Mouse (Mus musculus): ENCODE data around the gene Pknox2. TPM values are rescaled to one million over a fixed set of nuclear protein-coding genes. Genes with fewer than 3 reads are reported as not detected.

The Pknox2 gene
- polyA plus RNA-seq, 1 experiment from 2014 or later = 21.3 TPM

DNA sequence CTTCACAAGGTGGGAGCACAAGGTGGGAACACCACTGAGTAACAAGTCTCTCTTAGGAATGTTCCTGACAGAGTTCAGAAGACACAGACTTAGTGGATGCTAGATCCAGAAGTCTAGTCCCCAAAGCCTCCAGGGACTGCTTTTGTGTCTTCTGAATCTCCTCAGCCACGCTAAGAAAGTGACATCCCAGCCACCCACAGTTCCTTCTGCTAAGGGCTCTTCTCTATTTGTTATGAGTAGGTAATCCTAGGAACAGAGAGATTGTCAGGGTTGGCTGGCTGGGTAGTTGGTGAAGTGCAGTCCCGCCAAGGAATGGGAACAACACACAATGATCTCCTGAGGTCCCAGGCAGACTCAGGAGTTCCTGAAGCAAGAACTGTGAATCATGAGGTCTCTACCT lies 85.6 kb downstream of the Pknox2 start:
- Histone ChIP-seq H3K4me3 (no peak overlapping the region), H3K9ac (replicated peaks) (no peak overlapping the region), H3K36me3 (no peaks in the 10 kb centered on the region), H3K9me3 (no peaks in the 10 kb centered on the region), H3K4me1 (peaks cover 20% of the 10 kb centered on the region), H3K4me2 (replicated peaks) (no peak overlapping the region), H3K27me3 (no peaks in the 10 kb centered on the region), H3K27ac (replicated peaks) (no peak overlapping the region)
- WGBS = 70% methylated on average over 2 of the region's 2 CpGs
- no peak for ATAC-seq (replicated peaks)

DNA sequence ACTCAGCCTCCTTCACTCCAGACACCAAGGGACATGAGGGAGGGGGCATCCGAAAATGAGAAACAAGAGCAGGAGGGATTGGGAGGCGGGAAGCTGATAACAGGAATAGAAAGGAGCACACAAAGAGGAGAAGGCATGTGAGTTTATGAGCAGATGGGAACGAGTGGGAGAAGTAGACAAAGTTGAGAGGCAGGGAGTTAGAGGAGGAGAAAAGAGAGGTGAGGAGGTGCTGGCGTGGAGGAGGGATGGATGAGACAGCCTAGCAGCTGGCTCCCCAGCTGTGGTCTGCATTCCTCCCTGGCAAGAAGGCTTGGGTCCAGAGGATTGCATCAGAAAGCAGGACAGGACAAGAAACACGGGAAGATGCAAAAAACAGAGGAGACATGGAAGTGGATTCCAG lies 92.5 kb downstream of the Pknox2 start:
- Histone ChIP-seq H3K36me3 (no peaks in the 10 kb centered on the region), H3K9ac (replicated peaks) (no peak overlapping the region), H3K27ac (replicated peaks) (peak overlapping the region; percentile 52; the same call in 1 of the 2 replicates), H3K4me2 (replicated peaks) (no peak overlapping the region), H3K4me3 (no peak overlapping the region), H3K27me3 (no peaks in the 10 kb centered on the region), H3K9me3 (no peaks in the 10 kb centered on the region), H3K4me1 (peaks cover 34% of the 10 kb centered on the region)
- WGBS = 37% methylated on average over 5 of the region's 5 CpGs
- no peak for ATAC-seq (replicated peaks)

DNA sequence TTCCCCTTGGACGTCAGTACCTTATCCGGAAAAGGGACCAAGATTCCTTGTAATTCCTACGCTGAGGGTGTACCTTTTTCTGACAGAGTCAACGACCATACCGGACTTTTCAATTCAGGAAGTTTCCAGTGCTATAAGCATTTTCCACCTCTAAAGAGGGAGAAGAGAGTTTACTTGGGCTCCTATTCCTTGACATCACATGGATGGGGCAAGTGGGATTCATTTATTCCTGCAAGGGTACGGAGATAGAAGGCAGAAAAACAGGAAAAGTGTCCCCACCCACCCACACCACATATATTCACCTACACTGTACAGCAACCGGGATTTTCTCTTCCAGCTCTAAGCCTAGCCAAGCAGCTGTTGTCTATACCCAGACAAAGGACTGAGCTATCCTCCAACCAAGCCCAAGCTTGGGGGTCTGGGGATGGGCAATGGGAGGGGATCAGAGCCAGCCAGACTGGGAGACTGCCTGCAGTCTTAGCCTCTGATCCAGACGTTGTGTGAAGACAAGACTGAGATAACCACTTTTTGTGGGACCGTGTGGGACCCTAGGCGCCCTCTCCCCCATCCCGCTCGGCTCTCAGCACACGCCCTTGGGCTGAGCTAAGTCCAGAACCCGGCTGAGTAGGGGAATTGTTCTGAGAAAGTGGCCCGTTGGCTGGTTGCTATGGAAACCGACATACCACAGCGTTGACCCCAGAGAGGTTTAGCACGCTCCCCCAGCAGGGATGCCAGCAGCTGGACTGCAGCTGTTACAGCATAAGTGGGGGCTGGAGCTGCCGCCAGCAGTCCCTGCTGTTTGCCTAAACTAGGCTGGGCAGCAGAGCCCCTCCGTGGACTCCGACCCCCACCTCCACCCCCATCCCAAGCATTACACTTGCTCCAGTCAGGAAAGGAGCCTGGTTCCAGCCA lies 93.3 kb downstream of the Pknox2 start:
- H3K4me3 ChIP-seq = no peak overlapping the region
- no peaks in the 10 kb centered on the region for H3K27me3 ChIP-seq
- 16% methylated on average over 21 of the region's 21 CpGs for WGBS
- H3K9ac ChIP-seq (replicated peaks) = peak overlapping the region; percentile 22; the same call in 1 of the 2 replicates
- peak overlapping the region; percentile 52 for H3K27ac ChIP-seq (replicated peaks)
- peak overlapping the region; percentile 37 for H3K4me2 ChIP-seq (replicated peaks)
- H3K4me1 ChIP-seq = peaks cover 33% of the 10 kb centered on the region
- ATAC-seq (replicated peaks) = peak; percentile 67
- H3K9me3 ChIP-seq = no peaks in the 10 kb centered on the region
- no peaks in the 10 kb centered on the region for H3K36me3 ChIP-seq

DNA sequence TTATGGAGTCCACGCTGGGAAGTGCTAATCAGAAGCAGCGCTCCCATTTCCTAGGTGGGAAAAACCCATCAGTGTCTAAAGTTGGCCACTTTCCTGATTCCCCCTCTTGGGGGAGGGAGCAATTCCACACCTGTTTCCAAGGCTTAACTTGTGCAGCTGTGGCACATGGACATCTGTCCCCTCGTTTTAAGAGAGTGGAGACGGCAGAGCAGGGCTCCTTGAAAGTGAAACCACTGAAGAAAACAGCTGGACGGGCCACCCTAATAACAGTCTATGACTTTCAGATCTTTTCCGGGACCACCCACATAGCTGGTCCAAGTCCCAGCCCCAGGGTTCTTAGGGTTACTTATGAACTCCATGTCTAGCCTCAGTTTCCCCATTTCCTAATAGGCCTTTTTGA lies 94.2 kb downstream of the Pknox2 start:
- no peak overlapping the region for H3K9ac ChIP-seq (replicated peaks)
- H3K4me1 ChIP-seq = peaks cover 25% of the 10 kb centered on the region
- H3K4me2 ChIP-seq (replicated peaks) = no peak overlapping the region
- WGBS = 48% methylated on average over 6 of the region's 6 CpGs
- ATAC-seq (replicated peaks) = no peak
- no peaks in the 10 kb centered on the region for H3K9me3 ChIP-seq
- no peak overlapping the region for H3K4me3 ChIP-seq
- H3K36me3 ChIP-seq = no peaks in the 10 kb centered on the region
- no peaks in the 10 kb centered on the region for H3K27me3 ChIP-seq
- no peak overlapping the region for H3K27ac ChIP-seq (replicated peaks)

DNA sequence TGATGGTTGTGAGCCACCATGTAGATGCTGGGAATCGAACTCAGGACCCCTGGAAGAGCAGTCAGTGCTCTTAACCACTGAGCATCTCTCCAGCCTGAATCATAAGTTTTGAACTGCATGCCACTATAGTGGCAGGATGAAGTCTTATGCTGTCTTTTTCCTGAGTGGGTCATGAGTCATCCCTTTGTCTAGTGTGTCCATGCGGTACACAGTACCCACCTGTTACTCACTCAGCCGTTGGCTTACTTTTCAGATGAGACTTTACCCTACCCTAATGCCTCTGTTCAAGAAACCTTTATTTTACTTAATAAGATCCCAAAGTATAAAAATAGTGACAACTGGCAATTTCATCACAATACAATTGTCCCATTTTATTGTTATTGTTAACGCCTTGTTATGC lies 95.5 kb downstream of the Pknox2 start:
- Histone ChIP-seq H3K27ac (replicated peaks) (no peak overlapping the region), H3K27me3 (no peaks in the 10 kb centered on the region), H3K4me1 (peaks cover 21% of the 10 kb centered on the region), H3K4me2 (replicated peaks) (no peak overlapping the region), H3K4me3 (no peak overlapping the region), H3K9ac (replicated peaks) (no peak overlapping the region), H3K36me3 (no peaks in the 10 kb centered on the region), H3K9me3 (no peaks in the 10 kb centered on the region)
- 93% methylated on average over 4 of the region's 4 CpGs for WGBS
- no peak for ATAC-seq (replicated peaks)

DNA sequence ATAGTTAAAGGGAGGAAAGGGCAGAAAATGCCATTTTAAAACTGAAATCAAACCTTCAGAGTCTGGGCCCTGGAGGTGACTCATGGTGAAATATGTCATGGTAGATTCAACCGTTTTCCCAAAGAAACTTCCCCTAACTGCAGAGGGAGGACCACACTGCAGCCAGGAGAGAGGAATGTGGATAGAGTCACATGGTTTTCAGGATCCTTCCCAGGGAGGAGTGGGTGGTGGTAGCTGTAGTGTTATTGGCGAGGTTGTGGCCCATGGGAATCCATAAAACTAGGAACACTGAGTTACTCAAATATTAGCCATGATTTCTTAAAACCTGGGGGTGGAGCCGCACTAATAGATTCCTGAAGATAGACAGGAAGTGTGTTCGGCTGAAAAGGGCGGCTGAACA lies 99.7 kb downstream of the Pknox2 start:
- no peak for ATAC-seq (replicated peaks)
- WGBS = 86% methylated on average over 5 of the region's 5 CpGs

DNA sequence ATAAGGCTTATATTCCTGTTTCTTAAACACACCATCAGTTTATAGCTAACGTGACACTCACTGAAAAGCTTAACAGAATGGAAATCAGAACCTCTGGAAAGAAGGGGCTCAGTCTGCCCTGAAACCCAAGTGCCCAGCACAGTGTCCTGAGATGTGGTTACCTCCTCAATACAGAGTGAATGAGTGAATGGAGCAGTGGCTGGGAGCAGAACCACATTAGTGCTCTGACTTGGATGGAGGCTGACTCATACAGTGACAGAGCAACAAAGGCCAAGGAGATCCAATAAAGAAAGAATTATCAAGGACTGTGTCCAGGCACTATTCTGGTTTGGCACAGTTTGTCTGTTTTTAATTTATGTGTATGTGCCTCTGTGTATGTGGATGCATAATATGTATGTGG lies 101.3 kb downstream of the Pknox2 start:
- no peak for ATAC-seq (replicated peaks)
- no peaks in the 10 kb centered on the region for H3K9me3 ChIP-seq
- WGBS = 67% methylated on average over 1 of the region's 1 CpGs
- H3K4me2 ChIP-seq (replicated peaks) = no peak overlapping the region
- no peak overlapping the region for H3K4me3 ChIP-seq
- H3K9ac ChIP-seq (replicated peaks) = no peak overlapping the region
- H3K36me3 ChIP-seq = no peaks in the 10 kb centered on the region
- no peaks in the 10 kb centered on the region for H3K4me1 ChIP-seq
- no peak overlapping the region for H3K27ac ChIP-seq (replicated peaks)
- H3K27me3 ChIP-seq = no peaks in the 10 kb centered on the region

More for the DNA sequence above, 99.7 kb downstream of the Pknox2 start:
- Histone ChIP-seq H3K4me1 (no peaks in the 10 kb centered on the region), H3K9me3 (no peaks in the 10 kb centered on the region), H3K27ac (replicated peaks) (no peak overlapping the region), H3K27me3 (no peaks in the 10 kb centered on the region), H3K4me3 (no peak overlapping the region), H3K36me3 (no peaks in the 10 kb centered on the region), H3K9ac (replicated peaks) (no peak overlapping the region), H3K4me2 (replicated peaks) (no peak overlapping the region)

DNA sequence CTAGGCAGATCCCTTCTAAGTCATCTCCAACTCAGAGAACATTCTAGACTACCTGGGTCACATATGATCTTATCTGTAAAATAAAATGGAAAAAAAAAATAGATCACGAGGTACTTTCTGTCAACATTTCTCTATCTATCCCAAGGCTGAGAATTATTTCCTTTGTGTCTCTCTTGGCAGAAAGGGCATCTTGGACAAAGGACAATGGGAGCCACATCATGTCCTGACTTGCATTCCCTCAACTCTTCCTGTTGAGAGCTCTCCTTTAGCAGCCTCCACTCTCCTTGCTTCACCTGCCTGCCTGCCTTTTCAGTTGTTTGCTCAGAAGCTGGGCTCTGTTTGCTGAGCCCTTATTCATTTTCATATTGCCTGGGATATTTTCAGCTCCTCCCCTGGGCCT lies 103.0 kb downstream of the Pknox2 start:
- Histone ChIP-seq H3K9ac (replicated peaks) (no peak overlapping the region), H3K4me2 (replicated peaks) (no peak overlapping the region), H3K4me1 (peaks cover 3% of the 10 kb centered on the region), H3K9me3 (no peaks in the 10 kb centered on the region), H3K27me3 (no peaks in the 10 kb centered on the region), H3K4me3 (no peak overlapping the region), H3K36me3 (no peaks in the 10 kb centered on the region), H3K27ac (replicated peaks) (no peak overlapping the region)
- no peak for ATAC-seq (replicated peaks)
- WGBS = 97% methylated on average over 1 of the region's 1 CpGs

DNA sequence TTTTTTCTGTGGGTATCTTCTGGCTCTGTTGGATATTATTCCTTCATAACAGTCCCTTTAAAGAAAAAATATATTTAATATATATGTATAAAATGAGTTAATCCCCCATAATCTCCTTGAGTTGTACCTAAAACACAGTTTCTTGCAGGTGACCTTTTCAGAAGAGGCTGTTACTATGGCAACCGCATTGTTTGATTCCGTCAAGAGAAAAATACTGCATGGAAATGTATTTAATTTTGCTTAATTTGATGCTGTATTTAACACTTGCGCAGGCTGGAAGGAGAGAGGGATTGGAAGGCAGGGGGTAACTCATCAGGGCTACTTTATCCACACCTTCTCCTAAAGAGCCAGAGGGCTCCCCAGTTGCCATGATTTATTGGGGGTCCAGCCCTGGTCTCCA lies 108.3 kb downstream of the Pknox2 start:
- H3K4me1 ChIP-seq = peaks cover 16% of the 10 kb centered on the region
- no peak overlapping the region for H3K4me2 ChIP-seq (replicated peaks)
- peak overlapping the region; percentile 54; the same call in 1 of the 2 replicates for H3K27ac ChIP-seq (replicated peaks)
- H3K36me3 ChIP-seq = no peaks in the 10 kb centered on the region
- H3K27me3 ChIP-seq = no peaks in the 10 kb centered on the region
- no peaks in the 10 kb centered on the region for H3K9me3 ChIP-seq
- H3K4me3 ChIP-seq = no peak overlapping the region
- no peak; the same call in 1 of the 2 replicates for ATAC-seq (replicated peaks)
- H3K9ac ChIP-seq (replicated peaks) = no peak overlapping the region
- WGBS = 43% methylated on average over 3 of the region's 3 CpGs

DNA sequence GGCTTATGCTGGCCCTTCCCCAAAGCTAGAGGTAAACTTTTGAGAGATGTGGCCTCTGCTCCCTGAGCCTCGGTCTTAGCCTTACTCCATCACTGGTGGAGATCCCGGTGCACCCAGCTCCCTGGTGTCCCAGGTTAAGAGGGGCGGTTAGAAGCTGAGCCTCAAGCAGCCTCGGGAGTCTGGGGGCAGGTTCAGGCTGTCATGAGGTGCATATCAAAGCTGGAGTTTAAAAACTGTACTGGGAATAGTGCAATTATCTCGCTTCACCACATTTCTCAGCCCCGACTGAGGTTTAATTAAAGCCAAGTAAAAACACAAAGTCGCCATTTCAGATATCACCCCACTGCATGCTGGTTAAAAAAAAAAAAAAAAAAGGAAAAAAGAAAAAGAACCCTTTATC lies 108.8 kb downstream of the Pknox2 start:
- Histone ChIP-seq H3K4me2 (replicated peaks) (no peak overlapping the region), H3K27ac (replicated peaks) (peak overlapping the region; percentile 60), H3K27me3 (no peaks in the 10 kb centered on the region), H3K4me1 (peaks cover 16% of the 10 kb centered on the region), H3K9me3 (no peaks in the 10 kb centered on the region), H3K4me3 (no peak overlapping the region), H3K36me3 (no peaks in the 10 kb centered on the region), H3K9ac (replicated peaks) (no peak overlapping the region)
- 25% methylated on average over 7 of the region's 7 CpGs for WGBS
- ATAC-seq (replicated peaks) = 0 out of 2 replicates have a peak, but pooled peaks have one; percentile 35

DNA sequence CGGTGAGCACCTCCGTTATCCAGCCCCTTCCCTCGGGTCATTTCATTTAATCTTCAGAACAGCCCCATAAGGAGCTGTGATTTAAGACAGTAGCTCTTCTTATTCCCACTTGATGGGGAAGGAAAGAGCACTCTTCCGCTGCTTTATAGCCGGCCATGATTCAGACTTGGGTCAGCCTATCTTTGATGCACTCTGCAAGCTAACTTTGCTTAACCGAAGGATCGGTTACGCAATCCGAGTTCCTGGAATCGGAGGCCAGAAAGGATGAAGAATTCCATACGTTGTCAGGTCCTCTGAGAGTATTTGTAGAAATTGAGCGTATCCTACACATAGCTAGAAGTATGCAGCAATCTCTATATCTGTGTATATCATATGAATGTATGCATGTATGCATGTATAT lies 109.8 kb downstream of the Pknox2 start:
- Histone ChIP-seq H3K4me1 (peaks cover 16% of the 10 kb centered on the region), H3K36me3 (no peaks in the 10 kb centered on the region), H3K27me3 (no peaks in the 10 kb centered on the region), H3K9ac (replicated peaks) (no peak overlapping the region), H3K9me3 (no peaks in the 10 kb centered on the region), H3K27ac (replicated peaks) (no peak overlapping the region), H3K4me2 (replicated peaks) (no peak overlapping the region), H3K4me3 (no peak overlapping the region)
- 90% methylated on average over 12 of the region's 12 CpGs for WGBS
- no peak for ATAC-seq (replicated peaks)

DNA sequence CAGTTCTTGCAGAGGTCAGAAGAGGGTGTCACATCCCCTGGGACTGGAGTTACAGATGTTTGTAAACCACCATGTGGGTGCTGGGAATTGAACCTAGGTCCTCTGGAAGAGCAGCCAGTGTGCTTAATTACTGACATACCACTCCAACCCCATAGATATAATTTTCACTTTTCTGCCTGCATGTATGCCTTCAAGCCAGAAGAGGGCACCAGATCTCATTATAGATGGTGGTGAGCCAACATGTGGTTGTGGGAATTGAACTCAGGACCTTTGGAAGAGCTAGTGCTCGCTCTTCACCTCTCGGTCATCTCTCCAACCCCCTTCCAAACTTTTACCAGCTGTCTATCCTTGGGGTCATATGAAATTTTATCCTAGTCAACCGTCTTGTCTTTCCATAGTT lies 112.0 kb downstream of the Pknox2 start:
- Histone ChIP-seq H3K4me2 (replicated peaks) (no peak overlapping the region), H3K27me3 (no peaks in the 10 kb centered on the region), H3K4me3 (no peak overlapping the region), H3K9ac (replicated peaks) (no peak overlapping the region), H3K4me1 (peaks cover 23% of the 10 kb centered on the region), H3K9me3 (no peaks in the 10 kb centered on the region), H3K27ac (replicated peaks) (no peak overlapping the region), H3K36me3 (no peaks in the 10 kb centered on the region)
- WGBS = 97% methylated on average over 3 of the region's 3 CpGs
- no peak for ATAC-seq (replicated peaks)

DNA sequence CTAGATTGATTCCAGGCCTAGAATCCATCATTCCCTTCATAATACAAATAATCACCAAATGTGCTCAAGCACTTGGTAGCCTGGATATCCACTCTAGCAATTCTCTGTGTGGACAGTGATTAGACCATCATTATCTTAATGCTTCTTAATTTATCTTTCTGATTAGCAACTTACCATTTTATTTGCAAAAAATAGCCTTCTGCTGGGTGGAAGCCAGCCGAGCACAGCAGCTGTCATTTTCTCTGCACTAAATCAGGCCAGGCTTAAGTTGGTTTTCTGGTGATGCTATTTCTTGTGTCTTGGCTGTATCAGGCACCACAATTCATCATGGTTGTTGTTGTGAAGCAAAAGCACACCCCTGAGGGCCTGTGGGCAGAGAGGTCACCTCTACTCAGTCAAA lies 112.9 kb downstream of the Pknox2 start:
- Histone ChIP-seq H3K4me2 (replicated peaks) (no peak overlapping the region), H3K9ac (replicated peaks) (no peak overlapping the region), H3K4me1 (peaks cover 30% of the 10 kb centered on the region), H3K27ac (replicated peaks) (no peak overlapping the region), H3K36me3 (no peaks in the 10 kb centered on the region), H3K4me3 (no peak overlapping the region), H3K9me3 (no peaks in the 10 kb centered on the region), H3K27me3 (no peaks in the 10 kb centered on the region)
- no peak for ATAC-seq (replicated peaks)
- WGBS = 61% methylated on average over 1 of the region's 1 CpGs

All from forebrain, embryonic 15.5 days (tissue).